Mouse (Mus musculus) lung, postnatal 10 days (tissue): Measurements from ENCODE around the gene Brms1.
A peak's percentile ranks its signal among the peaks of the same experiment; 100 is the strongest.
"Not testable (repeated sequence)": the region's sequence is repeated elsewhere in the genome, so short reads cannot be mapped to it uniquely, and the experiment has no call there.

Source experiments
- DNase-seq: peaks from one replicate; pipeline ENCODE4 v3.0.0; 2021

Brms1 gene

GRCm38 (mm10) chr19:5067040-5067799 lies 26.1 kb downstream of the Brms1 start:
- DNase-seq, result peak; percentile 49

- DNase-seq, result peak; percentile 88
Measured at GRCm38 (mm10) chr19:5067867-5068569, 26.9 kb downstream of the Brms1 start, which contains the start of gene Cd248. Gene Cd248, plus strand, starts transcription at chr19:5068078.

GRCm38 (mm10) chr19:5068570-5069234 lies 27.5 kb downstream of the Brms1 start:
- no peak for DNase-seq

GRCm38 (mm10) chr19:5069486-5069885 lies 28.3 kb downstream of the Brms1 start:
- no peak for DNase-seq

- no peak for DNase-seq
Measured at GRCm38 (mm10) chr19:5069978-5070377, 28.8 kb downstream of the Brms1 start.

GRCm38 (mm10) chr19:5071077-5071476 lies 29.9 kb downstream of the Brms1 start:
- no peak for DNase-seq

- DNase-seq, result peak; percentile 93
Measured at GRCm38 (mm10) chr19:5071545-5072369, 30.6 kb downstream of the Brms1 start.

GRCm38 (mm10) chr19:5072389-5073019 lies 31.4 kb downstream of the Brms1 start:
- DNase-seq, result peak; percentile 67

- peak; percentile 72 for DNase-seq
Measured at GRCm38 (mm10) chr19:5073028-5073427, 31.9 kb downstream of the Brms1 start.

GRCm38 (mm10) chr19:5073518-5073917 lies 32.4 kb downstream of the Brms1 start:
- no peak for DNase-seq

GRCm38 (mm10) chr19:5079279-5079678 lies 38.1 kb downstream of the Brms1 start:
- no peak for DNase-seq

- DNase-seq, result no peak
Measured at GRCm38 (mm10) chr19:5082005-5082404, 40.9 kb downstream of the Brms1 start.

GRCm38 (mm10) chr19:5082596-5082995 lies 41.4 kb downstream of the Brms1 start:
- DNase-seq, result no peak

- DNase-seq, result no peak
Measured at GRCm38 (mm10) chr19:5083961-5084833, 43.0 kb downstream of the Brms1 start.

GRCm38 (mm10) chr19:5084834-5085144 lies 43.6 kb downstream of the Brms1 start:
- DNase-seq, result no peak

GRCm38 (mm10) chr19:5085145-5085863 lies 44.1 kb downstream of the Brms1 start, which contains the start of gene Tmem151a:
Gene Tmem151a, minus strand, starts transcription at chr19:5085531.
- DNase-seq, result no peak

- not testable (repeated sequence) for DNase-seq
Measured at GRCm38 (mm10) chr19:5086533-5086932, 45.4 kb downstream of the Brms1 start.

- DNase-seq, result peak; percentile 98
Measured at GRCm38 (mm10) chr19:5087884-5088728, 47.0 kb downstream of the Brms1 start, which contains the start of gene Yif1a. Gene Yif1a, plus strand, starts transcription at chr19:5088538.

- no peak for DNase-seq
Measured at GRCm38 (mm10) chr19:5089324-5089723, 48.2 kb downstream of the Brms1 start.

- DNase-seq, result no peak
Measured at GRCm38 (mm10) chr19:5092083-5092482, 50.9 kb downstream of the Brms1 start.
